Mouse (Mus musculus) kidney, postnatal 0 days (tissue): Measurements from ENCODE around the gene Gm9857. TPM values are rescaled to one million over a fixed set of nuclear protein-coding genes. Genes with fewer than 3 reads are reported as not detected.
A peak's percentile ranks its signal among the peaks of the same experiment; 100 is the strongest.

Experiments used
- ATAC-seq: fragments of 200-750 bp; cut with Nextera tagmentation; replicated peaks from 2 replicates; pipeline ENCODE4 v1.8.0; 2017; ENCODE audit warnings: low read depth, moderate number of reproducible peaks, moderate TSS enrichment, moderate library complexity; ENCODE audit not compliant: low FRiP score
- DNase-seq: peaks from one replicate; pipeline ENCODE4 v3.0.0-alpha.2; 2016; ENCODE audit warnings: low spot score
- H3K27ac ChIP-seq: fragments of 300-500 bp; sonication (generic); 2 replicates; pipeline ENCODE4 v1.5.1; 2014; ENCODE audit warnings: mild to moderate bottlenecking
- H3K27me3 ChIP-seq: fragments of 300-500 bp; sonication (generic); 2 replicates; pipeline ENCODE4 v1.6.1; 2014; ENCODE audit warnings: low read length, mixed read lengths; ENCODE audit not compliant: insufficient read depth
- H3K36me3 ChIP-seq: fragments of 300-500 bp; sonication (generic); 2 replicates; pipeline ENCODE4 v1.6.1; 2014; ENCODE audit warnings: low read length, mixed read lengths; ENCODE audit not compliant: insufficient read depth
- H3K4me1 ChIP-seq: fragments of 300-500 bp; sonication (generic); replicated peaks from 2 replicates; pipeline ENCODE4 v1.6.1; 2014; ENCODE audit warnings: antibody characterized with exemption, low read length, mixed read lengths; ENCODE audit not compliant: insufficient read depth
- H3K4me2 ChIP-seq: fragments of 300-500 bp; sonication (generic); 2 replicates; pipeline ENCODE4 v1.6.1; 2014; ENCODE audit warnings: mild to moderate bottlenecking, low read length, moderate library complexity, mixed read lengths
- H3K4me3 ChIP-seq: fragments of 300-500 bp; sonication (generic); replicated peaks from 2 replicates; pipeline ENCODE4 v1.5.1; 2014; ENCODE audit warnings: low read depth, low read length
- H3K9ac ChIP-seq: fragments of 300-500 bp; sonication (generic); 2 replicates; pipeline ENCODE4 v1.6.1; 2014; ENCODE audit warnings: low read depth, low read length
- H3K9me3 ChIP-seq: fragments of 300-500 bp; sonication (generic); replicated peaks from 2 replicates; pipeline ENCODE4 v1.6.1; 2016; ENCODE audit warnings: low read length, inconsistent platforms, mixed read lengths
- CTCF ChIP-seq: IDR thresholded peaks from 2 replicates; pipeline ENCODE4 v1.5.1; 2016; ENCODE audit warnings: antibody characterized with exemption, low read depth, mild to moderate bottlenecking, moderate library complexity
- WGBS: fragments of 180-500 bp; shearing (Covaris S2); extraction: QIAGEN DNeasy Blood & Tissue Kit; methylation state at CpG from one replicate; pipeline ENCODE4 v1.1.7; 2014; 5-methylcytosine and 5-hydroxymethylcytosine counted together
- polyA plus RNA-seq: library from polyadenylated mRNA; unstranded; fragments of >200 nt; fragmentation: Nextera tagmentation; extraction: Ambion mirVana; gene quantifications from 2 replicates; pipeline ENCODE4 v1.2.1, GENCODE M21; 2015

The Gm9857 gene
- not detected in 2 replicates for polyA plus RNA-seq

- ATAC-seq (peak; percentile 77), DNase-seq (no peak)
- Histone ChIP-seq H3K4me3 (peak within 1 kb of the TSS; percentile 16; the same call in 1 of the 2 replicates), H3K4me2 (peak within 1 kb of the TSS; percentile 45), H3K9me3 (no peaks in the 10 kb centered on the region), H3K27ac (no peak within 1 kb of the TSS), H3K27me3 (no peaks in the 10 kb centered on the region), H3K9ac (no peak within 1 kb of the TSS), H3K4me1 (no peaks in the 10 kb centered on the region), H3K36me3 (no peaks in the 10 kb centered on the region)
- 55% methylated on average over 54 of the region's 59 CpGs for WGBS
- TF ChIP-seq CTCF, result no peak
Measured at GRCm38 (mm10) chr3:108940001-108940633, at the start of gene Gm9857. Gene Gm9857 (minus strand): TSS chr3:108940445.

GRCm38 (mm10) chr3:108987009-108987659 lies 46.9 kb upstream of the Gm9857 start:
- Histone ChIP-seq H3K9ac (no peak overlapping the region), H3K27ac (no peak overlapping the region), H3K4me1 (no peaks in the 10 kb centered on the region), H3K36me3 (0 out of 2 replicates have a peak, but pooled peaks cover 8% of the 10 kb centered on the region), H3K4me3 (no peak overlapping the region), H3K9me3 (no peaks in the 10 kb centered on the region), H3K4me2 (no peak overlapping the region), H3K27me3 (no peaks in the 10 kb centered on the region)
- no peak for ATAC-seq
- 74% methylated on average over 12 of the region's 12 CpGs for WGBS
- DNase-seq, result no peak
- TF ChIP-seq CTCF, result no peak

DNA sequence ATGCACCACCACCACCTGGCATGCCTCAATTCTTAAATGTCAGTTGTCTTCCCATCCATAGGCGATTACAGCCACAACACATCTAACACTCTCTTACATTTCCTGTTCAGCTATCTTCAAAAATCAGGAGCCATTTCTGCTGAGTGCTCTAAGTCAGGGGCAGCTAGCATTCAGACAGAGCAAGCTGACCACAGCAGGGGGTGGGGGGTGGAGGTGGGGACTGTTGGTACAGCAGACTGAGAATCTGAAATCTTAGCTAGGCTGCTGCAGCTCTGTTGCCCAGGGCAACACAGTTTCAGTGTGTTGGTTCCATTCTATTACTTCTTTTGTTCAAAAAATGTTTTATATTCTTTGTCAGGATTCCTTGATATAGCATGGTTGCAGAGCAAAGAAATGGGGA lies 46.3 kb upstream of the Gm9857 start:
- 73% methylated on average over 1 of the region's 1 CpGs for WGBS
- no peak overlapping the region for H3K4me2 ChIP-seq
- H3K9ac ChIP-seq, result no peak overlapping the region
- H3K9me3 ChIP-seq, result no peaks in the 10 kb centered on the region
- DNase-seq, result no peak
- no peak overlapping the region for H3K27ac ChIP-seq
- H3K27me3 ChIP-seq, result no peaks in the 10 kb centered on the region
- ATAC-seq, result no peak
- no peak overlapping the region for H3K4me3 ChIP-seq
- 0 out of 2 replicates have a peak, but pooled peaks cover 8% of the 10 kb centered on the region for H3K36me3 ChIP-seq
- no peak for TF ChIP-seq CTCF
- H3K4me1 ChIP-seq, result no peaks in the 10 kb centered on the region

DNA sequence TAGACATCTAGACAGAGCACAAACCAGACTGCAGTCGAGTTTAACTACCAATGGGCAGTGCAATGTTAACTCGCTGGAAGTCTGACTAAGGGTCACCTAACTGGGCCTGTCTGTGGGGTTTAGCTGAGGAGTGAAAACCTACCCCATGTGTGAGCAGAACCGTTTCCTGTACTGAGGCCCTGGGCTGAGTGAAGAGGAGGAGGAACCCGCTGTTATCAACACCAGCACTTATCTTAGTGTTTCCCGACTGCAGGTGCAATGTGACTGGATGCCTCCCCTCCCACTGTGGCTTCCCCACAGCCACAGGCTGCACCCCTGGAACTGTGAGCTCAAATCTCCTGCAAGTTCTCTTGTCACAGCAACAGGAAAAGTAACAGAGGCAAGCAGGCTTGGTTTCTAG lies 43.7 kb upstream of the Gm9857 start:
- no peak for TF ChIP-seq CTCF
- no peak for DNase-seq
- H3K4me1 ChIP-seq, result no peaks in the 10 kb centered on the region
- H3K27me3 ChIP-seq, result no peaks in the 10 kb centered on the region
- H3K4me2 ChIP-seq, result no peak overlapping the region
- no peak overlapping the region for H3K4me3 ChIP-seq
- no peak for ATAC-seq
- WGBS, result 60% methylated on average over 5 of the region's 5 CpGs
- no peak overlapping the region for H3K9ac ChIP-seq
- H3K9me3 ChIP-seq, result no peaks in the 10 kb centered on the region
- no peak overlapping the region for H3K27ac ChIP-seq
- H3K36me3 ChIP-seq, result 0 out of 2 replicates have a peak, but pooled peaks cover 14% of the 10 kb centered on the region

DNA sequence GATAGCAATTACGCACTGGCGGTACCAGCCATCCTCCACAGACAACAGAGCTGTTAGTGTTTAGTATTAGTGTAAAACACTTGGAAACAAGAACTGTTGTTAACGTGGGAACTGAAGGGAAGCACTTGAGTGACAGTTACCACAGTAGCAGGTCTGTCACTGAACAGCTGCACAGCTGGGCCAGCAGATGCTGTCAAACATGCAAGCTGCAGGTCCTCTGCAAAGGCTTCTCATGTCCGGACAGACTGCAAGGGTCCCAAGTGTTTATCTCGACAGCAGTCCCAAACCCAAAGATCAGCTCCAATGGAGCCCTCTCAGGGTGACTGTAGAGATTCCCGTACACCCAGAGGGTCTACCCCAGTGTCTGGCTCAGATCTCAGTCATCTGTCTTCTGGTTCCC lies 41.7 kb upstream of the Gm9857 start:
- TF ChIP-seq CTCF, result no peak
- H3K9ac ChIP-seq, result no peak overlapping the region
- no peak overlapping the region for H3K27ac ChIP-seq
- H3K27me3 ChIP-seq, result no peaks in the 10 kb centered on the region
- H3K4me2 ChIP-seq, result no peak overlapping the region
- no peaks in the 10 kb centered on the region for H3K4me1 ChIP-seq
- ATAC-seq, result no peak
- 82% methylated on average over 6 of the region's 6 CpGs for WGBS
- H3K9me3 ChIP-seq, result no peaks in the 10 kb centered on the region
- H3K4me3 ChIP-seq, result no peak overlapping the region
- DNase-seq, result no peak
- 0 out of 2 replicates have a peak, but pooled peaks cover 24% of the 10 kb centered on the region for H3K36me3 ChIP-seq

DNA sequence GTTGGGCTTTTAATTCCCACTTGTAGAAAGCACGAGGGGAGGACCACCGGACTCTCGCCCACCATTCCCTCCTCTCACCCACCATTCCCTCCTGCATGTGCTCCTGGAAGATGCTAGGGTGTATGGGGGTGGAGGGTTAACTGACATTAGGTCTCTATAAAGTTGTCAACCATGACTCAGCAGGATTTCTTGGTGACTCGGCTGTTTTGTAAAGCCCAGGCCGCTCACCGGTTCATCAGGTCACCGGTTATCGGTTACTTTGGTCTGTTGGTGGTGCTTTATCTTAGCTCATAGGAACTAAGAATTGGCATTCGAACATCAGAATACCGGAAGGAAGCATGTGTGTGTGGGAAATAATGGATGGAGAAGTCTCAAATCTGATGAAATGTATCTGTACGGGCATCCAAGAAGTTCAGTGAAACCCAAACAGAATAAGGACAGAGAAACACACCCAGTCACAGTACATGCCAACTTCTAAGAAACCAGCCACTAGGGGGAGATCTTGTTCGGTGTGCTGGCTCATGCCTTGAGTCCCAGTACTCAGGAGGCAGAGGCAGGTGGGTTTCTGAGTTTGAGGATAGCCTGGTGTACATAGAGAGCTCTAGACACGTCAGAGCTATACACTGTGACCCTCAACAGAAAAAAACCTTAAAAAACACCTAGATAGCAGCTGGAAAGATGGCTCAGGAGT lies 37.2 kb upstream of the Gm9857 start:
- TF ChIP-seq CTCF, result peak; percentile 46
- no peaks in the 10 kb centered on the region for H3K4me1 ChIP-seq
- ATAC-seq, result no peak
- no peaks in the 10 kb centered on the region for H3K9me3 ChIP-seq
- 0 out of 2 replicates have a peak, but pooled peaks cover 24% of the 10 kb centered on the region for H3K36me3 ChIP-seq
- DNase-seq, result no peak
- H3K27ac ChIP-seq, result no peak overlapping the region
- no peak overlapping the region for H3K4me3 ChIP-seq
- no peaks in the 10 kb centered on the region for H3K27me3 ChIP-seq
- no peak overlapping the region for H3K9ac ChIP-seq
- no peak overlapping the region for H3K4me2 ChIP-seq
- WGBS, result 94% methylated on average over 13 of the region's 13 CpGs
